Mouse (Mus musculus): ENCODE data around the gene Sez6l2.
A peak's percentile ranks its signal among the peaks of the same experiment; 100 is the strongest.

The Sez6l2 gene

GRCm38 (mm10) chr7:126961965-126962364 lies 11.6 kb downstream of the Sez6l2 start:
- DNase-seq = no peak

DNA sequence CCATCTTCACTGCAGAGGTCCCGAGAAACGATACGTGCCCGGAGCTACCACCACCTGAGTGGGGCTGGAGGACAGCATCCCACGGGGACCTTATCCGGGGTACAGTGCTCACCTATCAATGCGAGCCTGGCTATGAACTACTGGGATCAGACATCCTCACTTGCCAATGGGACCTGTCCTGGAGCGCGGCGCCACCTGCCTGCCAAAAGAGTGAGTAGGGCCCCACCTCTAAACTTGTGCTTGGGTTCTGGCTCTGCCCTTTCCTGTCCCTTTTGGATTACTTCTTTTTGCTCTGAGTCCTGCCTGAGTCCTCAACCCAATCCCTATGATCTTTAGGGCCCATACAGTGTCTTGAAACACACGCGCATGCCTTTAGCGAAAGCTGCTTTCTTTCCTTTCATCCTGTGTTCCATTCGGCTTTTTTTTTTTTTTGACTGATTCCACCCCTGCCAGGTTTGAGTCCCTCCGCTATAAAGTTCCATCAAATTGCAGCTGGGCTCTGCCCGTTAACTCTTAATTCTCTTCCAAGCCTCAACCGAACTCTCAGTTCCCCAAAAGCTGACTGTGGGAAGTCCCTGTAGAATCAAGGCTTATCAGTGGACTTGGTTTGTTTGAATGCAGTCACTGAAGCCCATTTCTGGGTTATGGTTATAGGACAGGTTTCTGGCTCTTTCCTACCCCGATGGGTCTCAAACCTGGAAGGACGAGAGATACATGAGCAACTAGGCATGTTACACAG lies 13.4 kb downstream of the Sez6l2 start:
- DNase-seq = peak; percentile 76

DNA sequence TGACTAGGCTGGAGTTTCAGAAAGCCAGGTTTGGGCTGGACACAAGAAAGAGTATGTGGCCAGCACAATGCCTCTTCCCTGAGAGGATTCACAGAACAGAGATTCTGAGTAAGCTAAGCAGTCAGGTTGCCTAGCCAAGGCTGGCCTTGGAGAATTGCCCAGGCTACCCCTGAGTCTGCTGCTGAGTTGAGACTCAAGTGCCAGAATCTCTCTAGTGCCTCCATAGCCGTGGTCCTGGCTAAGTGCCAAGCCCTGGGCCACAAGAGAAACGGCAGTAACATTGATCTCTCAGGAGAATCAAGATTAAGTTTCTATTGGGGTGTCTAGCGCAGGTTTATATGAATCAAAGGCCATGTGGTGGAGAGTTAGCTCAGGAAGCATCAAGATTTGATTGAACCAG lies 15.2 kb downstream of the Sez6l2 start:
- DNase-seq = no peak

- no peak for DNase-seq
Observed at GRCm38 (mm10) chr7:126967361-126967760, 17.0 kb downstream of the Sez6l2 start.

- peak; percentile 24 for DNase-seq
Observed at GRCm38 (mm10) chr7:126975493-126975892, 25.1 kb downstream of the Sez6l2 start.

DNA sequence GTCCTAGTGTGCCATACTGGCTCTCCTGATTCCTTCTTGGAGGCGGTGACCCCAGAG lies 25.4 kb downstream of the Sez6l2 start, which contains the start of gene Cdipt:
Gene Cdipt, plus strand, starts transcription at position 22 of the 57 bp plus-strand sequence.
- DNase-seq = no peak

DNA sequence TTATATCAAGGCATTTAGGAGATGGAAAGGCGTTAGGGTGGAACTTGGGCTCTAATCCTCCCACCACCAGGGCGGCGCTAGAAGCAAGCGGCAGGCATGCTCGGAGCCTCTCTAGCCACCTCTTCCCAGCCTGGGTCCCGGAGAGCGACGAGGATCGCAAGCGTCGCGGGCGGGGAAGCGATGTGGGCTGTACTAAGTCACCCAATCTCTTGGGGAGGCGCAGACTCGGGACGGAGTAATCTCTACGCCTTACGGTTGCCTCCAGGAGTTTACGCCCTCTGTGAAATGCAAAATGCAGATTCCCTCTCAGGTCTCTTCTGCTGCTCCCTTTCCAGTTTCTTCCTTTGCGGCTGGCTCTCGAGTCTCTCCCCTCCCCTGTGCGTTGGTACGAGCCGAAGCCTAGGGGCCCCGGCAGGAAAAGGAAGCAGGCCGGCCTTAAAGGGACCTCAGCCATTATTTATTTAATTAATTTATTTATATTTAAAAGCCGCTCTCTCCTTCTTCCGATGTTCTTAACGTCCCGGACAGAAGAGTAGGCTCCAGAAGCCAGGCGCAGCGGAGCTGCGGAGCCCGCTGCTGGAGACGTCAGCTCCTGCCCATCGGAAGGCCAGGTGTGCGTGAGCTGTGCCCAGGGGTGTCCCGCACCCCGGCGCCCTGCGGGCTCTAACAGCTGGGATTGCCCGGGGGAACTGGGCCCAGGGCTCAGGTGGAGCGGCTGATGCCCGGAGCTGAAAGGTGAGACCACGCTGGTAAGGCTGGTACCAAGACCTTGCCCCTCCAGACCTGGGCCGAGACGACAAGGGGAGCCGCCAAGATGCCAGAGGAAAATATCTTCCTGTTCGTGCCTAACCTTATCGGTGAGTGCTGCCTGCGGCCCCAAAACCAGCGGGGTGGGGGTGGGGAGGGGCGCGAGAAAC lies 25.8 kb downstream of the Sez6l2 start, which contains the start of gene Cdiptos:
Gene Cdiptos, minus strand, starts transcription at position 149 of the 917 bp plus-strand sequence.
- DNase-seq = peak; percentile 99

- DNase-seq = peak; percentile 22
Observed at GRCm38 (mm10) chr7:126976878-126977459, 26.6 kb downstream of the Sez6l2 start.

DNA sequence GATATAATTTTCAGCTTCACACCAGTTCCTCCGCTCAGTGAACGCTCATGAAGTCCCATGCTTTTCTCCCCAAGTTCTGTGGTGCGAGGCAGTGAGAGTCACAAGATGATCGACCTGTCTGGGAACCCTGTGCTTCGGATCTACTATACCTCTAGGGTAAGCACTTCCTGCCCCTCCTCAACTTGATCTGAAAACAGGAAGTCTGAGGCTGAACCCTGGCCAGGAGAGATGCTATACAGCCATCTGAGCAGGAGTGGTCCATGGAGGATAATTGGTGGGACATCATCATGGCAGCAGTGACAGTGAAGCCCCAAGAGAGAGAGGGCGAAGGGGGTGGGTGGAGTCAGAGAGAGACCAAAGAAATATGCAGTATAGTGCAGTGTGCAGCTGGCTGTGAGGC lies 28.5 kb downstream of the Sez6l2 start:
- no peak for DNase-seq

- DNase-seq = no peak
Observed at GRCm38 (mm10) chr7:126981601-126982000, 31.2 kb downstream of the Sez6l2 start.

DNA sequence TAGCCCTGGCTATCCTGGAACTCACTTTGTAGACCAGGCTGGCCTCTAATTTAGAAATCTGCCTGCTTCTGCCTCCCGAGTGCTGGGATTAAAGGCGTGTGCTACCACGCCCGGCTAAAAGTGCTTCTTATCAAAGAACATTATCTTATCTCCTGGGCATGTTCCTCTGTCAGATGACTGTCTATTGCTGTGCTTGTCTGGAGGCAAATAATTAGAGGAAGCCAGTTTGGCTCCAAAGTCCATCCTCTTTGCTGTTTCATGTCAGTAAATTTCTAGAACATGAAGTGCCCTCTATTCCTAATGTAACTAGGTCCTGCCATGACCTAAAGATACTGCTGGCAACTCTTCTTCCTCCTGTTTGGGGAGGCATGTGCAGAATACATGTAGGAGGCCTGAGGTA lies 31.7 kb downstream of the Sez6l2 start:
- no peak for DNase-seq

GRCm38 (mm10) chr7:126983113-126983512 lies 32.8 kb downstream of the Sez6l2 start:
- no peak for DNase-seq

DNA sequence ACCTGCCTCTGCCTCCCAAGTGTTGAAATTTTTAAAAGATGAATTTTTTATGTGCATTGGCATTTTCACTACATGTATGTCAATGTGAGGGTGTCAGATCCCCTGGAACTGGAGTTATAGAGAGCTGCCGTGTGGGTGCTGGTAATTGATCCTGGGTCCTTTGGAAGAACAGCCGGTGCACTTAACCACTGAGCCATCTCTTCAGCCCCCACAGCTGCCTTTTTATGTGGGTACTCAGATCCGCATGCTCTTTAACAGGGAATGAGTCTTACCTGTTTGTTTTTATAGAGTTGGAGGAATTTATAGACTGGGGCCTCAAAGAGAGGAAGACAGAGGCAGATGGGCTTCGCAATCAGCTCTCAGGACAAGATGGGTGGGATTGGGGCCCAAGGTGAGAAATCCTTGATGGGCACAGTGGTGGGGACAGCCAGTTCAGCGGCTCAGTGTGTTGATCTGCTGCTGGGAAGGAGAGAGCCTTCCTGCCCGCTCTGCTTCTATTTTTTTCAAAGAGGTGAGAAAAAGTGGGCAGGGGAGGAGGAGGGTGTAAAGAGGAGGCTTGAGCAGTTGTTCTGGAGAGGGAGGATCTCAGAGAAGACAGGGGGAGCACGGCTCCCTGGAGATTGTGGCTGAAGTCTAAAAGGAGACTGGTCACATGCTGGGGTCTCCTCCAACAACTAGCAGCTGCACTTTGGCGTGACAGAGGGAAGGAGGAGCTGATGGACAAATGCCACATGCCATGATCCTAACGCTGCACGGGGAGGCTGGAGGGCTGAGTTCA lies 34.5 kb downstream of the Sez6l2 start:
- no peak for DNase-seq

DNA sequence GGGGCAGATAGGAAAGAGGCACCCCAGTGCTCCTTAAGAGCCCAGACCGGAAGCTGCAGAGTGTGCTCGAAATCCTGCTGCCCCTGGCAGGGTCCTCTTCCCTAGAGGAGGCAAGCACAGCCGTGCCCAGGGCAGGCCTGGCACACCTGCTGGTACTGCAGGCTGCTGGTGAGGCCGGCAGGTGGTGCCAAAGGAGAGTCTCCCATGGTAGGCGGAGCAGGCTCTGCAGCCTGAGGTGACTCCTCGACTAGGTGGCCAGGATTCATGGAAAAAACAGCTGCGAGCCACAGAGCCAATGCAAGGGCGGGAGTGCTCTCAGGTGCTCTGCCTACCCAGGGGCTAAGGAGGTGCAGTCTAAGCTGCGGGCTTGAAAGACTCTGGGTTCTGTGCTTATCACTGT lies 36.0 kb downstream of the Sez6l2 start:
- DNase-seq = peak; percentile 78

- no peak for DNase-seq
Observed at GRCm38 (mm10) chr7:126988816-126989215, 38.5 kb downstream of the Sez6l2 start.

GRCm38 (mm10) chr7:126996449-126996848 lies 46.1 kb downstream of the Sez6l2 start:
- no peak for DNase-seq

DNA sequence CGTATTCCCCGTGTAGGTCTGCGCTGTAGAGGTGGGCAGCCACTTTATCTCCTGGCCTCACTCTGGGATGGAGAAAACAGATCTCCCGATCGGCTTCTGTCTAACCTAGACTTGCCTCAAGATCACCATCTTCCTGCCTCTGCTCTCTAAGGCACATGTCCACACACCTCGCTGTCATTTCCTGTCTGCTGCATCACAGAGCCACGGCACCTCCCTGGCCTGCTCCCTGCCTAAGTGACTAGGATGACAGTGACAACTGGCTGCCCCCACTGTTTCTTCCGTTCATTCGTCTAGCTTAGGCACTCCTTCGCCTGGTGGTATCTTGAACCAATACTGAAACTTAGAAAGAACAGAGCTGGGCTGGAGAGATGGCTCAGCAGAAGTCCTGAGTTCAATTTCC lies 49.2 kb downstream of the Sez6l2 start:
- DNase-seq = no peak

- no peak for DNase-seq
Observed at GRCm38 (mm10) chr7:127003620-127004019, 53.3 kb downstream of the Sez6l2 start.

GRCm38 (mm10) chr7:127004122-127004875 lies 53.9 kb downstream of the Sez6l2 start:
- no peak for DNase-seq

- DNase-seq = no peak
Observed at GRCm38 (mm10) chr7:127007313-127008024, 57.1 kb downstream of the Sez6l2 start.

DNA sequence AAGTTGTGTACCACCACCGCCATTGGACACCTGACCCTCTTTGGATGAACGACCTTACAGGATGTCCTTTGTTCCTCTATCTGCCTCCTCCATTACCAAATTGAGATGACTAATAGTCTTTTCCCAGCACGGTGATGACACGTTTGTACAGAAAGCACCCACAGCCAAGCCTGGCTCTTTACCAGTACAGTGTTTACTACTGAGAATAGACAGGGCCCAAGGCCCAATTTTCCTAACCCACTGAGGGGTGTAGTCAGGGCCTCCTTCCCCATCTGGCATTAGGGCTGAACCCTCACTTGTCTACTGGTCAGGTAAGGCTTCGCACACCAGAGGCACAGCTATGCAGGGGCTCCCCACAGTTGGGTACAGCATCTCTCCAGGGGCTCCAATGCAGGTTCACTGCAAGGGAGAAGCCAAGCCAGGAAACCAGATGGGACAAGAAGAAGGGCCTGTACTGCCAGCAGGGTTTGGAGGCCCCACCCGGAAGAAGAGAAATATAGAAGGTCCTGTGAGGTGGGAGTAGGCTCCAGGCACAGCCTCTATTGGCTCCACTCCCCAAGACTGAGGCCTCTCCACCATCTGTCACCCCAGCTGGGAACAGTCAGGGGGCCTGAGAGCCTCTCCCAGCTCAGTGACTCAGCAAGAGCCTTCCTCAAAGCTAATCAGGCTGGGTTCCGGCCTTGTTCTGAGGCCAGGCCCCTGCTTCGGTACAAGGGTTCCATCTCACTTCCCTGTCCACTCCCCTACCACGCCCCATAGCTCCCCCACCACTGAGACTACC lies 58.1 kb downstream of the Sez6l2 start:
- peak; percentile 83 for DNase-seq

All from kidney, postnatal 10 days (tissue).